Mouse (Mus musculus) WW6 (cell line): ENCODE data around the gene Ugt1a9.
"Not testable (repeated sequence)": the region's sequence is repeated elsewhere in the genome, so short reads cannot be mapped to it uniquely, and the experiment has no call there.

Source experiments
- DNase-seq: peaks from one replicate; pipeline ENCODE4 v3.0.0-alpha.2; 2013; ENCODE audit warnings: low read depth, low spot score

Gene Ugt1a9

DNA sequence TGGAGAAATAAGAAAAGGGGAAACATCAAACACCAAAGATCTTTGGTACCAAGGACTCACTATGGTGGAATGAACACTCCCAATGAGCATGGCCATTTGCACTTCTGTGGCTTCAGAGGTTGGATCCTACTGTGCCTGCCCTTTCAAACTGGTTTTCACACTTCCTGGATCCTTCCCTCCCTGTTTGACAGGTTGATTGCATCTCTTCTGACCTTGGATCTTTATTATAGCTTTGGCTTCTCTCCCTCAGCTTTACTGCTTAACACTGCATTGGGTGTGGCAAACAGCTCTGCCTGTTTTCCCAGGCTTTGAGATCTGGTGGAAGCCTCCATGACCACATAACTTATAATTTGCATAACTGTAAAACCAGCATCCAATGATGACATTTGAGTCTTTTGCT is 149.7 kb downstream of the Ugt1a9 start:
- no peak for DNase-seq

DNA sequence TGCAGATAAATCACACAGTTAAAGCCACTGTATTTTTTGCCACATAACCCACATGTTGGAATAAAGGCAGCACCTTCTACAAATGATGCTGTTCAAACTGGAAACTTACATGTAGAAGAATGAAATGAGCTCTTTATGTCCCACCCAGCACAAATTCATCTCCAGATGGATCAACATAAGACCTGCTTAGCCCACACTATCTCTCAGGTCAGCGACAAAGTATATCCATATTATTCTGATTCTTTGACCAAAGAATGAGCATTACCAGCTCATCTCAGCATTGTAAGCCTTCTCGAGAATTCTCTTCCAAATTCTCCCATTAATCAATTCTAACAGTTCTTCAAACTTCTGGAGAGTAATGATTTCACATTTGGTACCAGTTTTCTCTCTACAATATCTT is 151.6 kb downstream of the Ugt1a9 start:
- no peak for DNase-seq

DNA sequence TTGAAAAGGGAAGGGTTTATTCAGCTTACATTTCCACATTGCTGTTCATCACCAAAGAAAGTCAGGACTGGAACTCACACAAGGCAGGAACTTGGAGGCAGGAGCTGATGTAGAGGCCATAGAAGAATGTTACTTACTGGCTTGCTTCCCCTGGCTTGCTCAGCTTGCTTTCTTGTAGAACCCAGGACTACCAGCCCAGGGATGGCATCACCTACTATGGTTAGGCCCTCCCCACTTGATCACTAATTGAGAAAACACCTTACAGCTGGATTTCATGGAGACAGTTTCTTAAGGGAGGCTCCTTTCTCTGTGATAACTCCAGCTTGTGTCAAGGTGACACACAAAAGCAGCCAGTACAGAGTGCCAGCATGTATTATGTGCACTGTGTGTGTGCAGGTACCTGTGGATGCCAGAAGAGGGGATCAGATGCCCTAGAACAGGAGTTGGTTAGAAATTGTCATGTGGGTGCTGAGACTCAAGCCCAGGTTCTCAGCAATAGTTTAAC is 152.5 kb downstream of the Ugt1a9 start:
- DNase-seq: not testable (repeated sequence)

DNA sequence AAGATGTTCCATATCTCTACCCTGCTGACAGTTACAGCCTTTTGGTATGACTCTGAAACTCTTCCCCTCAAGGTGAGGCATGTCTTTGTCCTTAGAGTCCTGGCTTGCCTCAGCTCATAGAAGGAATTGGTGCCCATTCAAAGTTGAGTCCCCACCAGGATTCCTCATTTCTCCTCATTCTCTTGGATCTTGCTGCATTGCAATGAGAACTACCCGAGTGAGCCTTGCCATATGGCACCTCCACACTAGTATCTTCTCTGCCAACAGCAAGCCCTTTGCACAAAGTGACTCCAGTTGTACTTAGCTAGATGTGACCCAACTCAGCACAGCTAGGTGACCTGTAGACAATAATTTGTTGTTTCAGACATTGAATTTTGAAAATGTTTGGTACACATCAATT is 153.0 kb downstream of the Ugt1a9 start:
- DNase-seq: no peak

GRCm38 (mm10) chr1:88224029-88224776 is 153.6 kb downstream of the Ugt1a9 start:
- DNase-seq: no peak

GRCm38 (mm10) chr1:88225301-88225700 is 154.7 kb downstream of the Ugt1a9 start:
- DNase-seq: not testable (repeated sequence)

- DNase-seq: no peak
Observed at GRCm38 (mm10) chr1:88225741-88226140, 155.1 kb downstream of the Ugt1a9 start.

DNA sequence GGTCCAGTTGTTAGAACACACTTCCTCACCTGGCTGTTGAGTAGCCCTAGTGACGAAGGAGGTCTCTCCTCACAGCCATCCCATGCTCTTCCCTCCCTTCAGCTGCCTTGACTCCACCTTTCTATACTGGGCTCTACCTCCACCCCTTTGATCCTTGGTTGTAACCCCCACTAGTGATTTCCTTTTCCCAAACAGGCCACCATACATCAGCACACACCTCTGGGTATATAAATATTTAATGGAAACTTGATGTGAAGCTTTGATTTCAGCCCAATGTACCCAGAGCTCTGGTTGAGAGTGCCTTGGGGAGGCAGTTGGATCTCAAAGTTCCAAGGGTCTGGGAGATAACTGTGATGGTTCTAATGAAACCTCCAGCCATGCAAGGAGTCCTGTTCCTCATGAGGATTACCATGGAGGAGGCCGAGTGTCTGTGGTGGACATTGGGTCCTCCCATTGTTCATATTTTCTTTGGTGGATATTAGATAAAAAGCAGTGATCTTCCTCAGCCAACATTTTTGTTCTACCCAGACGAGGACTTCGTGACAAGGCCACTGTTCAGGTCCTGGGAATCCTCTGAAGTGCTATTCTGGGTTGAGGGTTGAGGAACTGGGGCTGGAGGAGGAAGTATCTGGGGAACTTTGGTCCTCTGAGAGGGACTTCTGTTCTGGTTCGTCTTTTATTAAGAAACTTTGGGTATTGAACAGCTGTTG is 156.2 kb downstream of the Ugt1a9 start, which contains the start of gene Mroh2a:
TSS of gene Mroh2a (plus strand) at position 317 of the 710 bp plus-strand sequence.
- DNase-seq: no peak

- no peak for DNase-seq
Observed at GRCm38 (mm10) chr1:88227482-88227881, 156.9 kb downstream of the Ugt1a9 start.

DNA sequence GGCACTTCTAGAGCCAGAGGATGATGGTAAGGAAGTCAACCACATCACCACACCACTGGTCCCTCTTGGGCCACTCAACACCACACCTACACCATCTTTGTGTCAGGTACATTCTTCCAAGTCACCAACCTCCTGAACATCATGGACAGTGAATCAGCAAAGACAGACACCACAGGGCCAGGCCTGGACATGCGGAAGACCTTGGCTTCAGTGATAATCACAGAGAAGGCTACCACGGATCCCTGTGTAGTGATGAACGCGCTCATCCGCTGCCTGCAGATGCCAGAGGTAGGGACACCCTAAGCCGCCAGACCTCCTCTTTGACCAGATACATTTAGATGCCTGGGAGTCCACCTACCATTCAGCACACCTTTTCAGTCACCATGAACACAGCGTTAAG is 157.5 kb downstream of the Ugt1a9 start:
- DNase-seq: no peak

DNA sequence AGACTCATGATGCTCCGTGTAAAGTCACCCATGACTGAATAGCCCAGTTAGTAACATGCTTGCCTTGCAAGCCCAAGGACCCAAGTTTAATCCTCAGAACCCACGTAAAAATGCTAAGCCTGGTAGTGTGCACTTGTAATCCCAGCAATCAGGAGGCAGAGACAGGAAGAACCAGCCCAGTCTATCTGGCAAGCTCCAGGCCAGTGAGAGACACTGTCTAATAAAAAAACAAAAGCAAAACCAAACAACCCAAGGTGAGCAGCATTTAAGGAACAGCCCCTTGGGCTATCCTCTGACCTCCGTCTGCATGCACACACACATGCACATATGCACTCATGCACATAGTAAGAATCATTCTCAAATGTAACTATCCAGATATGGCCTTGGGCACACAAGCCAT is 159.0 kb downstream of the Ugt1a9 start:
- DNase-seq: no peak

GRCm38 (mm10) chr1:88229986-88230385 is 159.4 kb downstream of the Ugt1a9 start:
- no peak for DNase-seq

DNA sequence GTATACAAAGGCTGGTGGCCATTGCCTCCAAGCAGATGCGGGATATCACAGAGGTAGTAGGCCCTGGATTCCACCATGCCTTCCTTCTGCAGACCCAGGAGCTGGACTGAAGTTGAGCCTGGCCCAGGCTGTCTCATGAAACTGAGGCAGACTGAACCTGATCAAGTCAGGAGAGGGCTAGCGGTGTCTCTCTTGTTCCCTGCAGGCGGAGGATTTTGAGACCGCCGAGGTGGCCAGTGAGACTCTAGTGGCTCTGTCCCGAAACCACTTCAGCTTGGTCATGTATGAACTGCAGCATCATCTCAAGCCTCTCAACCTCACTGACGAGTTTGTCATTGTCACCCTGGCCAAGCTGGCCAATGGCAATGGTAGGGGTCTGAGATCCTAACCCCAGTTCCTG is 159.8 kb downstream of the Ugt1a9 start:
- DNase-seq: no peak

DNA sequence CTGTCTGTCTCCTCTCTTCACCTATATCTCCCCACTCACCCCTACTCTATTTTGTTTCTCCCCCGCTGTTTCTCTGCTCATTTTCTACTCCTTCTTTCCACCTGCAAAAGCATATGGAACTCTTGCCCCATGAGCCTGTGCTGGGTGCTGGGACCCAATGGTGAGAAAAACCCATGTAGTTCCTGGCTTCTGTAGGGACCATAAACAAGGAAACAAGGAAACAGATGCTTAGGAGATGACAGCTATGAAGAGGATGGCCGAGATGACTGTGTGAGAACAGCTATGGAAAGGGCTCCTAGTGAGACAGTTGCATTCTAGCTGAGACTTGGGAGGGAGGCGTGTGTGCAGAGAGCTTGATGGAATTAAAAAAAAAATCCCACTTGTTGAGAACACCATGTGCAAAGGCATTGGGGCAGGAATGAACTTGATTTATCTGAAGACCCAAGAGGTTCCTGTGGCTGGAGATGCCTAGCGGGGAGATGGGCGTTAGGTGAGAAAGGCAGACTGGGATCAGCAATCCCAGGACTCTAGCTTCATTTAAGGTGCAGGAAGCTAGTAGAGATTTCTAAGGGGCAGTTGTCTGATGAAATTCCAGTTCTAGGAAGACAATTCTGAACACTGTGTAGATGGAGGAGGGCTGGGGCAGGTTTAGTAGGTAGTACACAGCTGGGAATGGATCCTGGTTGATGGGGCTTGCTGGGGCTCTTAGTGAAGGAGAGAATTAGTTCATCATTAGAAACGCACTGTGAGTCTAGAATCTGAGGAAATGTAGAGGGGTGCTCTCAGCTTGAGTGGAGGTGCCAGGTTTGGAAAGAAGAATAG is 160.6 kb downstream of the Ugt1a9 start:
- DNase-seq: no peak

GRCm38 (mm10) chr1:88231803-88232499 is 161.4 kb downstream of the Ugt1a9 start:
- no peak for DNase-seq

DNA sequence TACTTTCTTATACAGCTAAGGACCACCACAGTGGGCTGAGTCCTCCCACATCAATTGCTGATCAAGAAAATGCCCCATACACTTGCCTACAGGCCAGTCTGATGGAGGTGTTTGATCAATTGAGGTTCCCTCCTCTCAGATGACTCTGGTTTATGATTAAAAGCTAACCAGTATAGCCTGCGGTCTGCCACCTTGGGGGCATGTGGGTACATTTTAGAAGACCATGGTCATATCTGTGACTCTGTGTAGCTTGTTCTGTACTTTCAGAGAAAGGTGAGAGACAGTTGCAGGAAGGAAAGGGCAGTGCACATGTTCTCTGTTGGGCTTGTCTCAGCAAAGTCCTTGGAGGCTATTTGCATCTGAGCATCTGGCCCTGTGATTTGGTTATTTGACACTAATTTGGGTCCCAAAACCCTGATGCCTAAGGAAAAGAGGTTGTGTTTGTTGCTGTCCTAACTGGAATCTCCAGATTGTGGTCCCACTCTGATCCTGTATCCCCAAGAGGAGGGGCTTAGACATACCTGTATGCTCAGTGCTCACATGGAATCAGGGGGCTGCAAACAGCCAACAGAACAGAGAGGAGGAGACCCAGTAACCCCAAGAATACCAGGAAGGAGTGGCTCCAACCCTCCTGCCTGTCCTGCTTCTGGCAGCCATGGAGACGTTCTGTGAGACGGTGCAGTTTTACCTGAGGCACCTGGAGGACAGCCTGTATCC is 162.2 kb downstream of the Ugt1a9 start:
- no peak for DNase-seq

- DNase-seq: no peak
Observed at GRCm38 (mm10) chr1:88233421-88234247, 163.0 kb downstream of the Ugt1a9 start.

GRCm38 (mm10) chr1:88234248-88234610 is 163.6 kb downstream of the Ugt1a9 start:
- DNase-seq: no peak

GRCm38 (mm10) chr1:88234646-88235045 is 164.0 kb downstream of the Ugt1a9 start:
- no peak for DNase-seq
